Mouse (Mus musculus) adrenal gland, adult 2 months (tissue): ENCODE results near the gene Hpn. TPM values are rescaled to one million over a fixed set of nuclear protein-coding genes. Genes with fewer than 3 reads are reported as not detected.

ENCODE experiments used
- DNase-seq: peaks from one replicate; pipeline ENCODE4 v3.0.0; 2021
- polyA plus RNA-seq: library from polyadenylated mRNA; depleted of rRNA; stranded (reverse); fragments of >200 nt; gene quantifications from 2 replicates; pipeline ENCODE4 v1.2.3, GENCODE M21; 2012
- total RNA-seq, 2 experiments: library from RNA; stranded (reverse); gene quantifications; 2 replicates each; pipeline ENCODE4 v1.2.3; 2021

Hpn gene
- total and polyA plus RNA-seq, 3 experiments, result 1.3 to 2.6 (median 2.4) TPM

GRCm38 (mm10) chr7:31110861-31111385 lies 4.2 kb downstream of the Hpn start:
- DNase-seq, result no peak

- no peak for DNase-seq
Observed at GRCm38 (mm10) chr7:31109796-31110195, 5.3 kb downstream of the Hpn start.

- peak; percentile 48 for DNase-seq
Observed at GRCm38 (mm10) chr7:31109091-31109490, 6.0 kb downstream of the Hpn start.

- DNase-seq, result no peak
Observed at GRCm38 (mm10) chr7:31107781-31108180, 7.3 kb downstream of the Hpn start.

GRCm38 (mm10) chr7:31106166-31106565 lies 8.9 kb downstream of the Hpn start:
- no peak for DNase-seq

- DNase-seq, result peak; percentile 69
Observed at GRCm38 (mm10) chr7:31105061-31105768, 9.9 kb downstream of the Hpn start.

- peak; percentile 81 for DNase-seq
Observed at GRCm38 (mm10) chr7:31100786-31101185, 14.3 kb downstream of the Hpn start.

- no peak for DNase-seq
Observed at GRCm38 (mm10) chr7:31099612-31099982, 15.5 kb downstream of the Hpn start.

GRCm38 (mm10) chr7:31098697-31099611 lies 16.1 kb downstream of the Hpn start:
- DNase-seq, result peak; percentile 81

- peak; percentile 89 for DNase-seq
Observed at GRCm38 (mm10) chr7:31097583-31098248, 17.4 kb downstream of the Hpn start.

GRCm38 (mm10) chr7:31096892-31097564 lies 18.1 kb downstream of the Hpn start:
- DNase-seq, result no peak

GRCm38 (mm10) chr7:31094774-31095501 lies 20.2 kb downstream of the Hpn start:
- DNase-seq, result no peak

GRCm38 (mm10) chr7:31089721-31090120 lies 25.4 kb downstream of the Hpn start:
- no peak for DNase-seq

- DNase-seq, result peak; percentile 38
Observed at GRCm38 (mm10) chr7:31088206-31088605, 26.9 kb downstream of the Hpn start.

- no peak for DNase-seq
Observed at GRCm38 (mm10) chr7:31087262-31087661, 27.8 kb downstream of the Hpn start.

- DNase-seq, result no peak
Observed at GRCm38 (mm10) chr7:31086175-31086755, 28.8 kb downstream of the Hpn start.

- peak; percentile 56 for DNase-seq
Observed at GRCm38 (mm10) chr7:31085171-31085570, 29.9 kb downstream of the Hpn start.

GRCm38 (mm10) chr7:31084140-31084539 lies 30.9 kb downstream of the Hpn start:
- DNase-seq, result no peak

GRCm38 (mm10) chr7:31082831-31083588 lies 32.1 kb downstream of the Hpn start:
- peak; percentile 51 for DNase-seq

- no peak for DNase-seq
Observed at GRCm38 (mm10) chr7:31082106-31082505, 33.0 kb downstream of the Hpn start.
